Mouse (Mus musculus) liver, embryonic 14 days (tissue): ENCODE measurements around the gene Npepl1. TPM values are rescaled to one million over a fixed set of nuclear protein-coding genes. Genes with fewer than 3 reads are reported as not detected.

Experiments used
- polyA plus RNA-seq: library from polyadenylated mRNA; depleted of rRNA; stranded (reverse); fragments of >200 nt; gene quantifications from 2 replicates; pipeline ENCODE4 v1.2.3, GENCODE M21; 2012; rRNA removed

Npepl1 gene
- 23.7 and 25.2 TPM in 2 replicates for polyA plus RNA-seq

DNA sequence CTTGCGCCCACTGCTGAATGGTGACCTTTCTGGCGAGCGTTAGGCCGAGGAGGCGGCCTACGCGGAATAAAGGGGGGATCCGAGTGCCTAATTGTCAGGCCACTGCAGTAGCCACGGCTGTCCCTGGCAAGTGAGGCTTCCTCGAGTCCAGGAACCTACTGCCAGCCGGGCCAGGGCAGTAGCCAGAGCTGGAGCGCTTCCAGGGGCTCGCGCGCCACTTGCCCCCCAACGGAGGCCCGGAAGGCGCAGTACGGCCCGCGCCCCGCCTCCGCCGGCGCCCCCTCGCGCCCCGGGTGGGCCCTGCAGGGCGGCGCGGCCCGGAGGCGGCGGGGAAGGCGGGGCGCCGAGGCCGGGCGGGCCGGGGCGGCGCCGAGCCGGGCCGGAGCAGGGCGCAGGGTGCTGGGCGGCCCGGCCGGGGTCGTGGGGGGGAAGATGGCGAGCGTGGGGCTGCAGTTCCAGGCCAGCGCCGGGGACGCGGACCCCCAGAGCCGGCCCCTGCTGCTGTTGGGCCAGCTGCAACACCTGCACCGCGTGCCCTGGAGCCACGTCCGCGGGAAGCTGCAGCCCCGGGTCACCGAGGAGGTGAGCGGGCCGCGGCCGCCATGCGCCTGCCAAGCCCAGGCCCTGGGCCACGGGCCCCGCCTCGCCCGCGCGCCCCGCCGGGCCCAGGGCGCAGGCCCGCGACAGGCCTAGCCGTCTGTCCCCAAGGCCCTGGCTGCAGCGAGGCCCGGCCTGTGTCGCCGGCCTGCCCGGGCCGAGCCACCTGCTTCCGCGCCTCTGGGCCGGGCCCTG, at the start of gene Npepl1:
Npepl1 (plus strand) TSS at position 359 of the 792 bp plus-strand sequence.

DNA sequence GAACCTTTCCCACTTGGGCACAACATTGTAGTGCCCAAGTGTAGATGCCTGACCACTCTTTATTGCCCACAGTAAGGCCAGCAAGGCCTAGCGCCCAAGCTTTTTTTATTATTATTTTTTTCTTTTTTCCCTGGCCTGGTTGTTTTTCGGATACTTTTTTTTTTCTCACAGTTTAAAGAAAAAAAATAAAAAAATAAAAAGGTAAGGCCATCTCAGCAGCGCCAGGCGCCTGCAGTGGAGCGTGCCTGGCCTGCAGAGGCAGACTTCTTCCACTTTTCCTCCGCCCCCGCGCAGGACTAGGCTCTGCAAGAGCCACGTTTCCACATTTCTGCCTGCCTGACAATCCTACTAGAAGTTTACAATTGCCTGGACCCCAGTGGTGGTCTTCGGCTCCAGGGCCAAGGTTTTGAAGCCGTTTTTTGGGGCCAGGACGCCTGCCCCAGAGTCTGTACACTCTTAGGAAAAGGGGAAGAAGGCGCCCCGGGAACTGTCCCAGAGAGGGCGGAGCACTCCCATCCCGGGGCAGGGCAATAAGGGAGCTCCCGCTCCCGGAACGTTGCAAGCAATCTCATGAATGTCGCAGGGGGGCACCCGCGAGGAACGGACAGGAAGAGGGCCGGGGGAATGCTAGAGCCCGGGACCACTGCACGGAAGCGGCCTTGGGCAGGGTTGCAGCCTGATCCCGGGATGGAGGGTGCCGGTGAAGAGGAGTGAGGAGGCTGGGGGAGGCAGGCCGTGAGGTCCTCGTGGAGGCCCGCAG, 34.3 kb upstream of the Npepl1 start, which contains the start of gene Stx16:
Stx16 (plus strand) TSS at position 636 of the 760 bp plus-strand sequence.

Other genes with a start within 250 kb of the Npepl1 start
- 11.0 and 11.6 TPM in 2 replicates for gene Stx16, start 34.0 kb upstream of the Npepl1 start, polyA plus RNA-seq
- gene Gnas, start 174.0 kb downstream of the Npepl1 start, polyA plus RNA-seq: 283 and 312 TPM in 2 replicates
- gene Gm20721, start 236.4 kb downstream of the Npepl1 start, polyA plus RNA-seq: 0.60 and 1.0 TPM in 2 replicates